ENCODE assay signal across 15 mouse cellular contexts in the genomic region with DNA sequence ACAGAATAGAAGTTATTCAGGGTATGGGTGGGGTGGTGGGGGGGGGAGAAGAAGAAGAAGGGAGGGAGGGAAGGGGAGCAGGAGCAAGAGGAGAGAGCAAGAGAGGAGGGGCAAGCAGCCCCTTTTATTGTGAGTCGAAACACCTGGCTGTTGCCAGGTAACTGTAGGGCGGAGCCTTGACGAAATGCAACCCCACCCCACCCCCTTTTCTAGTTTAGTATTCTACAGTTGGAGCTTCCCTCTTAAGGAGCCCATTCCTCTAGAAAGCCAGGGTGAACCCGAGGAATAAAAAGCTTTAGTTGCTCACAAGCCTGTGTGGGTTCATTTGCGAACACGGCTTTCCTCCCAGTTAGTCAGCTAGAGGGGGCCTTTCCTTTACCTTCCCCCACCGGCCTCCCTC. TPM values are rescaled to one million over a fixed set of nuclear protein-coding genes. Genes with fewer than 3 reads are reported as not detected.
A peak's percentile ranks its signal among the peaks of the same experiment; 100 is the strongest.
DNase-seq lines count a peak whose midpoint lies in the region; ATAC-seq and TF ChIP-seq lines count a peak whose summit lies in the region.
"Had no signal": no experiment of that assay in that cellular context is flagged by ENCODE, and none has a peak within 500 bp of the region (broad histone marks: within the 10 kb centered on the region; RNA-seq: fewer than 3 reads in every experiment).

No protein-coding gene starts in this region.

- ATAC-seq in hindbrain, embryonic 13.5 days (ENCODE audit: low FRiP score): no peak
- peak; percentile 43; the same call in 1 of the 2 replicates for ATAC-seq in liver, embryonic 14.5 days (ENCODE audit: insufficient read depth)
- no peak for ATAC-seq in liver, postnatal 0 days
- no peak for ATAC-seq in G1E (ENCODE audit: extremely low read depth, insufficient number of reproducible peaks, low FRiP score, poor library complexity, severe bottlenecking)
- ATAC-seq in limb, embryonic 12.5 days (ENCODE audit: insufficient number of reproducible peaks, insufficient read depth, low FRiP score, low TSS enrichment, low read depth): no peak
- ATAC-seq: CD4-positive, CD25-positive, alpha-beta regulatory T cell, adult 4 months had no signal

- H3K27ac ChIP-seq in hindbrain, embryonic 10.5 days: 0 out of 2 replicates have a peak overlapping the region, but pooled peaks have one; percentile 42
- H3K27ac ChIP-seq in hindbrain, embryonic 13.5 days: no peak overlapping the region
- H3K27ac ChIP-seq in liver, embryonic 14.5 days: no peak overlapping the region
- no peak overlapping the region for H3K27ac ChIP-seq in liver, postnatal 0 days (ENCODE audit: low read depth)
- H3K27ac ChIP-seq in limb, embryonic 12.5 days: 0 out of 2 replicates have a peak overlapping the region, but pooled peaks have one; percentile 8
- H3K27ac ChIP-seq: hindbrain, embryonic 15.5 days had no signal

- no peaks in the 10 kb centered on the region for H3K9me3 ChIP-seq in hindbrain, embryonic 10.5 days
- H3K9me3 ChIP-seq in hindbrain, embryonic 13.5 days: no peaks in the 10 kb centered on the region
- H3K9me3 ChIP-seq in liver, embryonic 14.5 days (ENCODE audit: control insufficient read depth, low read length): no peaks in the 10 kb centered on the region
- no peaks in the 10 kb centered on the region for H3K9me3 ChIP-seq in liver, postnatal 0 days (ENCODE audit: low read length)
- no peaks in the 10 kb centered on the region for H3K9me3 ChIP-seq in G1E (replicated peaks)
- H3K9me3 ChIP-seq in limb, embryonic 12.5 days: no peaks in the 10 kb centered on the region
- H3K9me3 ChIP-seq: hindbrain, embryonic 15.5 days had no signal

- H3K4me3 ChIP-seq in hindbrain, embryonic 10.5 days: no peak overlapping the region
- no peak overlapping the region for H3K4me3 ChIP-seq in hindbrain, embryonic 13.5 days
- H3K4me3 ChIP-seq in liver, embryonic 14.5 days (ENCODE audit: insufficient read depth in 1 of 2, low read depth in 2 of 2, low read length in 2 of 2): 0 out of 4 replicates have a peak overlapping the region, but pooled peaks of 1 of the 2 experiments have one; percentile 14
- H3K4me3 ChIP-seq in liver, postnatal 0 days (ENCODE audit: low read depth, low read length): no peak overlapping the region
- H3K4me3 ChIP-seq in G1E (ENCODE audit: low read depth, low read length): peak overlapping the region; percentile 62; the same call in 1 of the 2 replicates
- H3K4me3 ChIP-seq in limb, embryonic 12.5 days (replicated peaks): no peak overlapping the region
- H3K4me3 ChIP-seq: hindbrain, embryonic 15.5 days had no signal

- no peak for DNase-seq in hindbrain, embryonic 10.5 days (ENCODE audit: low spot score)
- DNase-seq in liver, embryonic 14.5 days (ENCODE audit: low read depth in 3 of 3, low spot score in 3 of 3): no peak
- DNase-seq in liver, postnatal 0 days: no peak
- DNase-seq in G1E (ENCODE audit: low spot score): no peak
- DNase-seq in embryo, embryonic 9.5 days (ENCODE audit: extremely low spot score): no peak
- DNase-seq: adrenal gland, postnatal 10 days; cerebellum, adult 9-10 months; embryo, embryonic 11 days; layer of hippocampus, postnatal 36 days; left cerebral cortex, postnatal 4 days; thymus, adult 2 months had no signal

- WGBS in hindbrain, embryonic 10.5 days: 50% methylated on average over 7 of the region's 7 CpGs
- WGBS in hindbrain, embryonic 13.5 days: 59% methylated on average over 7 of the region's 7 CpGs
- 44% methylated on average over 7 of the region's 7 CpGs for WGBS in liver, embryonic 14.5 days (ENCODE audit: insufficient replicate concordance)
- 60% methylated on average over 7 of the region's 7 CpGs for WGBS in liver, postnatal 0 days (ENCODE audit: insufficient replicate concordance)
- WGBS in limb, embryonic 12.5 days: 37% methylated on average over 7 of the region's 7 CpGs

- no peak for TF ChIP-seq CTCF in liver, embryonic 14.5 days (IDR thresholded peaks at IDR 0.05; ENCODE audit: low read depth)
- TF ChIP-seq CTCF in liver, postnatal 0 days (IDR thresholded peaks at IDR 0.05; ENCODE audit: low read depth): no peak
- no peak for TF ChIP-seq CTCF in G1E (IDR thresholded peaks at IDR 0.05; ENCODE audit: low read depth, low read length)

- no peak for TF ChIP-seq EP300 in liver, embryonic 14.5 days (IDR thresholded peaks at IDR 0.05; ENCODE audit: low read depth)
- no peak for TF ChIP-seq EP300 in liver, postnatal 0 days (IDR thresholded peaks at IDR 0.05; ENCODE audit: low read depth)

- H3K9ac ChIP-seq in hindbrain, embryonic 13.5 days: no peak overlapping the region
- peak overlapping the region; percentile 40; the same call in 1 of the 2 replicates for H3K9ac ChIP-seq in liver, embryonic 14.5 days (replicated peaks)
- H3K9ac ChIP-seq in liver, postnatal 0 days (replicated peaks): no peak overlapping the region
- H3K9ac ChIP-seq in limb, embryonic 12.5 days (replicated peaks): no peak overlapping the region
- H3K9ac ChIP-seq: hindbrain, embryonic 15.5 days had no signal

- H3K27me3 ChIP-seq in hindbrain, embryonic 10.5 days (ENCODE audit: insufficient read depth, poor library complexity, severe bottlenecking): no peaks in the 10 kb centered on the region
- no peaks in the 10 kb centered on the region for H3K27me3 ChIP-seq in hindbrain, embryonic 13.5 days
- H3K27me3 ChIP-seq in liver, embryonic 14.5 days (ENCODE audit: control insufficient read depth, insufficient read depth, low read length): no peaks in the 10 kb centered on the region
- no peaks in the 10 kb centered on the region for H3K27me3 ChIP-seq in liver, postnatal 0 days (ENCODE audit: insufficient read depth, low read length)
- H3K27me3 ChIP-seq in G1E (ENCODE audit: insufficient read depth, low read length): no peaks in the 10 kb centered on the region
- H3K27me3 ChIP-seq in limb, embryonic 12.5 days: no peaks in the 10 kb centered on the region
- H3K27me3 ChIP-seq: hindbrain, embryonic 15.5 days had no signal

- H3K36me3 ChIP-seq in hindbrain, embryonic 10.5 days: no peaks in the 10 kb centered on the region
- H3K36me3 ChIP-seq in hindbrain, embryonic 13.5 days: no peaks in the 10 kb centered on the region
- no peaks in the 10 kb centered on the region for H3K36me3 ChIP-seq in liver, embryonic 14.5 days (replicated peaks; ENCODE audit: control insufficient read depth, insufficient read depth, low read depth)
- no peaks in the 10 kb centered on the region for H3K36me3 ChIP-seq in liver, postnatal 0 days (replicated peaks; ENCODE audit: insufficient read depth, low read length)
- H3K36me3 ChIP-seq in G1E (replicated peaks): no peaks in the 10 kb centered on the region
- H3K36me3 ChIP-seq in limb, embryonic 12.5 days: no peaks in the 10 kb centered on the region
- H3K36me3 ChIP-seq: hindbrain, embryonic 15.5 days had no signal

- H3K4me2 ChIP-seq in hindbrain, embryonic 13.5 days: no peak overlapping the region
- peak overlapping the region; percentile 51 for H3K4me2 ChIP-seq in liver, embryonic 14.5 days (ENCODE audit: low read depth)
- no peak overlapping the region for H3K4me2 ChIP-seq in liver, postnatal 0 days (ENCODE audit: low read depth, low read length)
- H3K4me2 ChIP-seq in limb, embryonic 12.5 days: no peak overlapping the region
- H3K4me2 ChIP-seq: hindbrain, embryonic 15.5 days had no signal

- H3K4me1 ChIP-seq in hindbrain, embryonic 10.5 days (replicated peaks): peaks cover 38% of the 10 kb centered on the region
- H3K4me1 ChIP-seq in hindbrain, embryonic 13.5 days (replicated peaks): peaks cover 6% of the 10 kb centered on the region; the same call in 1 of the 2 replicates
- H3K4me1 ChIP-seq in liver, embryonic 14.5 days (replicated peaks; ENCODE audit: control insufficient read depth in 2 of 2, insufficient read depth in 2 of 2, low read length in 1 of 2): peaks cover 10 to 23% of the 10 kb centered on the region in 2 experiments; a peak in 3 of 4 replicates
- no peaks in the 10 kb centered on the region for H3K4me1 ChIP-seq in liver, postnatal 0 days (ENCODE audit: insufficient read depth)
- H3K4me1 ChIP-seq in G1E (ENCODE audit: insufficient read depth, low read depth, low read length): peaks cover 65% of the 10 kb centered on the region
- peaks cover 37% of the 10 kb centered on the region for H3K4me1 ChIP-seq in limb, embryonic 12.5 days (replicated peaks)
- H3K4me1 ChIP-seq: hindbrain, embryonic 15.5 days had no signal

RNA-seq across cellular contexts. Expression of a gene that starts 40.2 kb away (rescaled TPM):
- polyA plus RNA-seq in hindbrain, embryonic 10.5 days (2016; fragmentation: Nextera tagmentation; extraction: Ambion mirVana): 38.6 and 46.1 TPM in 2 replicates
- polyA plus RNA-seq in hindbrain, embryonic 13.5 days (2015; fragmentation: Nextera tagmentation; extraction: Ambion mirVana): 26.9 and 28.4 TPM in 2 replicates
- 5.4 and 8.9 TPM in 2 replicates for polyA plus RNA-seq in liver, embryonic 14.5 days (2012; rRNA removed)
- 30.4 and 31.0 TPM in 2 replicates for polyA plus RNA-seq in liver, embryonic 14.5 days (2014; fragmentation: Nextera tagmentation; extraction: Ambion mirVana)
- polyA plus RNA-seq in liver, postnatal 0 days (2015; fragmentation: Nextera tagmentation; extraction: Ambion mirVana): 64.4 and 86.3 TPM in 2 replicates
- total RNA-seq in G1E (2014; fragmentation: Nextera tagmentation): 35.2 and 38.5 TPM in 2 replicates
- total RNA-seq in G1E (2017): 20.2 and 20.9 TPM in 2 replicates
- 4.8 and 6.2 TPM in 2 replicates for polyA plus RNA-seq in G1E (2012)
- polyA plus RNA-seq in limb, embryonic 12.5 days (2016; fragmentation: Nextera tagmentation; extraction: Ambion mirVana): 48.1 and 49.9 TPM in 2 replicates

Comparison
In these comparisons a context has a peak if more than half of its experiments do, and no peak if none do; other contexts are left out.
1. H3K27ac ChIP-seq: peak in hindbrain, embryonic 10.5 days (single experiment) and limb, embryonic 12.5 days (single experiment); none in hindbrain, embryonic 13.5 days (single experiment), liver, embryonic 14.5 days (single experiment) and liver, postnatal 0 days (single experiment).